Mouse (Mus musculus) intestine, embryonic 14.5 days (tissue): Measurements from ENCODE around the gene Dhps. TPM values are rescaled to one million over a fixed set of nuclear protein-coding genes. Genes with fewer than 3 reads are reported as not detected.
"Not testable (repeated sequence)": the region's sequence is repeated elsewhere in the genome, so short reads cannot be mapped to it uniquely, and the experiment has no call there.

ENCODE experiments used
- ATAC-seq: fragments of 200-750 bp; cut with Nextera tagmentation; replicated peaks from 2 replicates; pipeline ENCODE4 v1.8.0; 2017; ENCODE audit warnings: low read depth, moderate number of reproducible peaks, moderate TSS enrichment, moderate library complexity; ENCODE audit not compliant: low FRiP score, low TSS enrichment
- DNase-seq: peaks from one replicate; pipeline ENCODE4 v3.0.0-alpha.2; 2018; ENCODE audit warnings: low spot score
- H3K27ac ChIP-seq: fragments of 300-500 bp; sonication (generic); 2 replicates; pipeline ENCODE4 v1.5.1; 2014; ENCODE audit warnings: low read depth, mild to moderate bottlenecking, control low read depth
- H3K27me3 ChIP-seq: fragments of 300-500 bp; sonication (generic); replicated peaks from 2 replicates; pipeline ENCODE4 v1.6.1; 2014; ENCODE audit warnings: low read length, control low read depth; ENCODE audit not compliant: control insufficient read depth, insufficient read depth
- H3K36me3 ChIP-seq: fragments of 300-500 bp; sonication (generic); 2 replicates; pipeline ENCODE4 v1.6.1; 2014; ENCODE audit warnings: low read length, control low read depth; ENCODE audit not compliant: control insufficient read depth, insufficient read depth
- H3K4me1 ChIP-seq: fragments of 300-500 bp; sonication (generic); replicated peaks from 2 replicates; pipeline ENCODE4 v1.6.1; 2014; ENCODE audit warnings: low read length, control low read depth, mixed read lengths; ENCODE audit not compliant: control insufficient read depth, insufficient read depth
- H3K4me2 ChIP-seq: fragments of 300-500 bp; sonication (generic); 2 replicates; pipeline ENCODE4 v1.6.1; 2014; ENCODE audit warnings: low read length
- H3K4me3 ChIP-seq: fragments of 300-500 bp; sonication (generic); 2 replicates; pipeline ENCODE4 v1.5.1; 2014; ENCODE audit warnings: low read depth, low read length, control low read depth, mixed read lengths
- H3K9ac ChIP-seq: fragments of 300-500 bp; sonication (generic); 2 replicates; pipeline ENCODE4 v1.6.1; 2014; ENCODE audit warnings: mild to moderate bottlenecking, low read length
- H3K9me3 ChIP-seq: fragments of 300-500 bp; sonication (generic); 2 replicates; pipeline ENCODE4 v1.6.1; 2016; ENCODE audit warnings: low read length, control low read depth; ENCODE audit not compliant: control insufficient read depth
- WGBS: fragments of 180-500 bp; shearing (Covaris S2); extraction: QIAGEN DNeasy Blood & Tissue Kit; methylation state at CpG from one replicate; pipeline ENCODE4 v1.1.7; 2014; 5-methylcytosine and 5-hydroxymethylcytosine counted together
- polyA plus RNA-seq: library from polyadenylated mRNA; unstranded; fragments of >200 nt; fragmentation: Nextera tagmentation; extraction: Ambion mirVana; gene quantifications from 2 replicates; pipeline ENCODE4 v1.2.1, GENCODE M21; 2014

Gene Dhps
- polyA plus RNA-seq, 1 experiment from 2014 or later: 63.8 TPM

DNA sequence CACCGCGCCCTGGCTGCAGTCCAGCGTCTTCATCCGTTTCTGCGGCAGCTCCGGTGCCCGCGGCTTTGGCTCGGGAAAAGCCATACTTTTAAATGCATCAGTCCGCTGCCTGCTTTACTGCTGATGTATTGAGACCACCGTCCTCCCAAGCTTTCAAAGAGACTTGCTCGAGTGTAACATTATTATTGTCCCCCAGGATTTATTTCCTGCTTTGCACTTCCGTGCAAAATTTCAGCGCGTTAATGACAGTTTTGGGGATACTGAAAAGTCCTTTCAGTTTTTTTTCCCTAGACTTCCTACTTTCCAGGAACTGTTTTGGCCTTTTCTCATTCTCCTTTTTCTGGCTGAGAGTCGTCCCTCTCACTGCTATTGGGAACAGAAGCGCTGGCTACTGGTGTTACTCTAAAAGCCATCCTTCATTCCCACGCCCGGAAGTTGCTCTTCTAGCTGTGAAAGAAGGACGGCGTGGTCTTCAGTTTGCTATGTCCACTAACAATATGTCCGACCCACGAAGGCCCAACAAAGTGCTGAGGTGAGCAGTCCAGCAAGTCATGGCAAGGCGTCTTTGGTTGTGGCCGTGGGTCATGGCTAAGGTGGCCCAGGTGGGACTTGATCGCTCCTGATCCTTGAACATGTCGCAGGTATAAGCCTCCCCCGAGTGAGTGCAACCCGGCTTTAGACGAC lies 9.1 kb downstream of the Dhps start, which contains the start of gene Wdr83os:
Wdr83os (plus strand) TSS at position 209 of the 684 bp plus-strand sequence.
- Histone ChIP-seq H3K36me3 (peaks cover 32% of the 10 kb centered on the region), H3K4me2 (peak within 1 kb of the TSS; percentile 85), H3K27me3 (no peaks in the 10 kb centered on the region), H3K4me1 (peaks cover 16% of the 10 kb centered on the region; the same call in 1 of the 2 replicates), H3K4me3 (peak within 1 kb of the TSS; percentile 92), H3K27ac (peak within 1 kb of the TSS; percentile 64), H3K9ac (peak within 1 kb of the TSS; percentile 81), H3K9me3 (no peaks in the 10 kb centered on the region)
- peak; percentile 18 for ATAC-seq
- under 1% methylated on average over 30 of the region's 30 CpGs for WGBS
- DNase-seq: peak; percentile 89

DNA sequence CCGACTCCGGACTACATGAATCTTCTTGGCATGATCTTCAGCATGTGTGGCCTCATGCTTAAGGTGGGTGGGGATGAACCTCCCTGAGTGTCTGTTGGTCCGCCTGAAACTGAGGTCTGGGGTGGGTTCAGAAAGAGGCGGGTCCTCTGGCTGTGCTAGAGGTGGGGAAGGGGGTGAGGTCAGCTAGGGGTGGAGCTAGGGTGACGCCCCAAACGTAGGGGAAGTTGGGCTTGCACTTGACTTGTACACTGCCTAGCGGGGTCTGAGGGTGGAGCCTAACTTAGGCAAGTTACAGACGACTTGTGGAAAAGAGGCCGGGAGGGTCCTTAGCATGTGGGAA lies 9.6 kb downstream of the Dhps start, which contains the start of gene Wdr83:
Wdr83 (minus strand) TSS at position 91 of the 340 bp plus-strand sequence.
- under 1% methylated on average over 9 of the region's 9 CpGs for WGBS
- DNase-seq (no peak), ATAC-seq (peak; percentile 71)

DNA sequence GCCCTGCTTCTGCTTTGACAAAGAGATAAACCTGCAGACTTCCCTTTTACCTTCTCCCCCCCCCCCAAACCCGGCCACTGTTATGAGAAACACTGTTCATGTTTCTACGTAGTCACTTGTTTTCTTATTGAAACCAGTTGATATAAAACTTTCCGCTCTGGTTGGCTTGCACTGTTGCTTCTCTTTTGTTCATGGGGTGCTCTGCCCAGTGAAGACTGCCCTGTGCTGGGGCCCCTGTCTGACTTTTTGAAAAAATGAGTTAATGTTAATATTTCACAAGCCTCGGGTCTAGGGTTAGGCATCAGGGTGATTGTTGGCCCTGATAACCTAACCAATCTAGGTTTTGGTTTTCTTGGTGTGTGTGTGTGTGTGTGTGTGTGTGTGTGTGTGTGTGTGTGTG lies 10.6 kb downstream of the Dhps start:
- peaks cover 16% of the 10 kb centered on the region; the same call in 1 of the 2 replicates for H3K4me1 ChIP-seq
- H3K4me3 ChIP-seq, DNase-seq, H3K27ac ChIP-seq, H3K27me3 ChIP-seq, H3K9ac ChIP-seq, H3K9me3 ChIP-seq, ATAC-seq, H3K4me2 ChIP-seq: not testable (repeated sequence)
- WGBS: 85% methylated on average over 4 of the region's 4 CpGs
- peaks cover 28% of the 10 kb centered on the region for H3K36me3 ChIP-seq

More for the DNA sequence above, 9.6 kb downstream of the Dhps start, which contains the start of gene Wdr83:
- H3K27ac ChIP-seq: peak within 1 kb of the TSS; percentile 64
- peaks cover 16% of the 10 kb centered on the region; the same call in 1 of the 2 replicates for H3K4me1 ChIP-seq
- H3K9me3 ChIP-seq: no peaks in the 10 kb centered on the region
- H3K27me3 ChIP-seq: no peaks in the 10 kb centered on the region
- peaks cover 26% of the 10 kb centered on the region for H3K36me3 ChIP-seq
- peak within 1 kb of the TSS; percentile 81 for H3K9ac ChIP-seq
- H3K4me3 ChIP-seq: peak within 1 kb of the TSS; percentile 92
- peak within 1 kb of the TSS; percentile 85 for H3K4me2 ChIP-seq

DNA sequence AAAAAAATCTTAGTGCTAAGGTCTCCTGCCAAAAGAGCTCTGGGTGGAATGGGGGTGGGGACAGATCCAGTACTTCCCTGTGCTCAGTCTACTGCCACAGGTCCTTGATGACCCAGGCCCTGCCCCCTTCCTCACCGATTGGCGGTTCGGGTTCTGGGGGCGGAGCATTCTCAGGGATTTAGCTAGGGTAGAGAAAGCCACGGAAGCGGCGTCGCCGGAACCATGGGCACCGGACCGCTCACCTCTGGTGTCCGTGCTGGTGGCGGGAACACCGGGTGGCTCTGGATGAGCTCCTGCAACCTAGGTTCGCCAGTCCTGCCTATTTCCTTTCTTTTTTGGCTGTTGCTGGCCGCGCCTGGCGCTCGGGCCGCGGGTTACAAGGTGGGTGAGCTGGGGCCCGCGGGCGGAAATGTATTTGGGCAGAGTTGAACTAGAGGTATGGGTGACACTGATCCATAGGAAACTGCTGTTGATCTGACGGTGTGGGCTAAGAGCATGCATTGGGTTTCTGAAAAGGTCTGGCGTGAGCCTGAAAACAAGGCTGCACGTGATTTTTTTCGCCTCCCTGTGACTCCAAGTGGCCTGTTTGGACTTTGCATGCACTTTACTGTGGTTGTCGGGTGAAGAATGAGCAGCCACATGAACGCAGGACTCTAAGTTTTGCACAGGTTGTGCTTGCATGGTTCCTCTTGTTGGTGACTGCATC lies 11.7 kb downstream of the Dhps start, which contains the start of gene Man2b1:
Man2b1 (plus strand) TSS at position 163 of the 706 bp plus-strand sequence.
- Histone ChIP-seq H3K4me3 (peak within 1 kb of the TSS; percentile 55), H3K36me3 (peaks cover 32% of the 10 kb centered on the region), H3K9me3 (no peaks in the 10 kb centered on the region), H3K27me3 (no peaks in the 10 kb centered on the region), H3K27ac (no peak within 1 kb of the TSS), H3K4me2 (peak within 1 kb of the TSS; percentile 85), H3K4me1 (peaks cover 16% of the 10 kb centered on the region; the same call in 1 of the 2 replicates), H3K9ac (peak within 1 kb of the TSS; percentile 62)
- ATAC-seq (peak; percentile 83), DNase-seq (peak; percentile 85)
- under 1% methylated on average over 30 of the region's 30 CpGs for WGBS

DNA sequence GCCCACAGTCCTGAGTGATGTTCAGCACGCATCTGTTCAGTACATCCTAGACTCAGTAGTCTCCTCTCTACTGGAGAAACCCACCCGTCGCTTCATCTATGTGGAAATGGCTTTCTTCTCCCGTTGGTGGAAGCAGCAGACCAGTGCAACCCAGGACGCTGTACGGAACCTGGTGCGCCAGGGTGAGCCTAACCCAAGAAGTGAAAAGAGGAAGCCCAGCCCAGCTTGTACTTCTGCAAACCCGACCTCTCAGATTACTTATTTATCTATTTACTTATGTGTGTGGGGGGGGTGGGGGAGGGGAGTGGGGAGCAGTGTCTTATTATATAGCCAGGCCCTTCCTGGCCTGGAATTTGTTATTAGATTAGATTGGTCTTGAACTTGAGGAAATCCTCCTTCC lies 13.1 kb downstream of the Dhps start:
- H3K4me3 ChIP-seq: no peak overlapping the region
- H3K4me2 ChIP-seq: no peak overlapping the region

DNA sequence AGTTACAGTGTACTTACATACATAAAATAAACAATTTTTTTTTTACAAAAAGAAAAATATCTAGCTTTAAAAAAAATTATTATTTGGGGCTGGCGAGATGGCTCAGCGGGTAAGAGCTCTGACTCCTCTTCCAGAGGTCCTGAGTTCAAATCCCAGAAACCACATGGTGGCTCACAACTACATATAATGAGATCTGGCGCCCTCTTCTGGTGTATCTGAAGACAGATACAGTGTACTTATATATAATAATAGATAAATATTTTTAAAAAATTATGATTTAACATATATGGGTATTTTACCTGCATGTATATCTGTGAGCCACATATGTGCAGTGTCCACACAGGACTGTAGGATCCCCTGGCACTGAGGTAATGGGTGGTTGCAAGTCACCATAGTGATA lies 14.7 kb downstream of the Dhps start:
- no peak for ATAC-seq
- WGBS: 81% methylated on average over 3 of the region's 3 CpGs
- no peaks in the 10 kb centered on the region for H3K9me3 ChIP-seq
- H3K9ac ChIP-seq: no peak overlapping the region
- no peak for DNase-seq
- H3K4me3 ChIP-seq: no peak overlapping the region
- H3K4me1 ChIP-seq: peaks cover 9% of the 10 kb centered on the region; the same call in 1 of the 2 replicates
- no peaks in the 10 kb centered on the region for H3K27me3 ChIP-seq
- peaks cover 36% of the 10 kb centered on the region for H3K36me3 ChIP-seq
- no peak overlapping the region for H3K4me2 ChIP-seq
- no peak overlapping the region for H3K27ac ChIP-seq

More for the DNA sequence above, 13.1 kb downstream of the Dhps start:
- H3K9me3 ChIP-seq: no peaks in the 10 kb centered on the region
- ATAC-seq: no peak
- peaks cover 13% of the 10 kb centered on the region; the same call in 1 of the 2 replicates for H3K4me1 ChIP-seq
- no peaks in the 10 kb centered on the region for H3K27me3 ChIP-seq
- H3K27ac ChIP-seq: no peak overlapping the region
- no peak overlapping the region for H3K9ac ChIP-seq
- H3K36me3 ChIP-seq: peaks cover 31% of the 10 kb centered on the region
- no peak for DNase-seq
- WGBS: 87% methylated on average over 8 of the region's 8 CpGs

DNA sequence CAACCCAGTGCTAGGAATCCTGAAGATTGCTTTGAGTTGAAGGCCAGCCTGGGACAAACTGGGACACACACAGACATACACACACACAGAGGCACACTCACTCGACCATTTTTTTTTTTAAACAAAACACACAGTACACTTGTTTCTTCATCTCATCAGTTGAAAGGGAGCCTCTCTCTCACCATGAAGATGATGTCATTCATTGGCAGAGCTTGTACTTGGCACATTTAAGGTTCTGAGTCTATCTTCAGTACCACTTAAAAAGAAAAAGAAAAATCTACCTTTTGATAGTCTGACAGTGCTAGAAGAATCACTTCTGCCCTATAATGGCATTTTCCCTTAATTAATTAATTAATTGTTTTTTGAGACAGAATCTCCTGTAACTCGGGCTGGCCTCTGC lies 17.2 kb downstream of the Dhps start:
- Histone ChIP-seq H3K4me3 (no peak overlapping the region), H3K27ac (no peak overlapping the region), H3K4me1 (peaks cover 3% of the 10 kb centered on the region; the same call in 1 of the 2 replicates), H3K4me2 (no peak overlapping the region), H3K9ac (no peak overlapping the region), H3K27me3 (no peaks in the 10 kb centered on the region), H3K9me3 (no peaks in the 10 kb centered on the region), H3K36me3 (peaks cover 52% of the 10 kb centered on the region)
- WGBS: 79% methylated on average over 2 of the region's 2 CpGs
- no peak for DNase-seq
- ATAC-seq: no peak

DNA sequence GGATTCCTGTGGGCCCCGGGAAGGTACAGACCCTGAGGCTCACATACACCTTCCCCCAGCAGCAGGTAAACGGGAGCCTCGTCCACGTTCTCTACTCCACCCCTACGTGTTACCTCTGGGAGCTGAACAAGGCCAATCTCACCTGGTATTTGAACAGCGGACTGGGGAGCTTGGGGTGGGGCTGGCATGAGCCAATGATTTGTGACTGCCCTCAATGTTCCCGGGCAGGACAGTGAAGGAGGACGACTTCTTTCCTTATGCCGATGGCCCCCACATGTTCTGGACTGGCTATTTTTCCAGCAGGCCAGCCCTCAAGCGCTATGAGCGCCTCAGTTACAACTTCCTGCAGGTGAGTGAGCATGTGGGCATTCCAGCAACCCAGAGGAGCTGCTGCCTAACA lies 19.3 kb downstream of the Dhps start:
- ATAC-seq: no peak
- H3K4me3 ChIP-seq: no peak overlapping the region
- 84% methylated on average over 11 of the region's 11 CpGs for WGBS

More for the DNA sequence above, 19.3 kb downstream of the Dhps start:
- Histone ChIP-seq H3K27ac (no peak overlapping the region), H3K9ac (no peak overlapping the region), H3K27me3 (no peaks in the 10 kb centered on the region), H3K4me2 (no peak overlapping the region), H3K9me3 (no peaks in the 10 kb centered on the region), H3K4me1 (no peaks in the 10 kb centered on the region), H3K36me3 (peaks cover 67% of the 10 kb centered on the region)
- DNase-seq: no peak
